Mouse (Mus musculus): Measurements from ENCODE around the gene Mfsd4b2.
"Not testable (repeated sequence)": the region's sequence is repeated elsewhere in the genome, so short reads cannot be mapped to it uniquely, and the experiment has no call there.

Gene Mfsd4b2

GRCm38 (mm10) chr10:39926616-39927139, at the start of gene Mfsd4b2:
Mfsd4b2 (minus strand) TSS chr10:39926923.
- no peak for DNase-seq

GRCm38 (mm10) chr10:39975771-39976170, 49.0 kb upstream of the Mfsd4b2 start:
- no peak for DNase-seq

- no peak for DNase-seq
Observed at GRCm38 (mm10) chr10:39974982-39975381, 48.3 kb upstream of the Mfsd4b2 start.

GRCm38 (mm10) chr10:39967512-39967911, 40.8 kb upstream of the Mfsd4b2 start:
- no peak for DNase-seq

GRCm38 (mm10) chr10:39961906-39962305, 35.2 kb upstream of the Mfsd4b2 start:
- DNase-seq: no peak

- DNase-seq: no peak
Observed at GRCm38 (mm10) chr10:39960441-39960822, 33.7 kb upstream of the Mfsd4b2 start.

- peak; percentile 99 for DNase-seq
Observed at GRCm38 (mm10) chr10:39959761-39960440, 33.2 kb upstream of the Mfsd4b2 start, which contains the start of gene Mfsd4b3. Mfsd4b3 (minus strand) TSS chr10:39960153.

- peak; percentile 28 for DNase-seq
Observed at GRCm38 (mm10) chr10:39958266-39958665, 31.5 kb upstream of the Mfsd4b2 start.

GRCm38 (mm10) chr10:39956340-39956878, 29.7 kb upstream of the Mfsd4b2 start:
- DNase-seq: peak; percentile 19

- no peak for DNase-seq
Observed at GRCm38 (mm10) chr10:39955163-39955562, 28.4 kb upstream of the Mfsd4b2 start.

- DNase-seq: no peak
Observed at GRCm38 (mm10) chr10:39949377-39949954, 22.7 kb upstream of the Mfsd4b2 start.

GRCm38 (mm10) chr10:39947195-39947594, 20.5 kb upstream of the Mfsd4b2 start:
- DNase-seq: not testable (repeated sequence)

- DNase-seq: no peak
Observed at GRCm38 (mm10) chr10:39936553-39936952, 9.8 kb upstream of the Mfsd4b2 start.

GRCm38 (mm10) chr10:39924556-39924955, 2.2 kb downstream of the Mfsd4b2 start:
- not testable (repeated sequence) for DNase-seq

GRCm38 (mm10) chr10:39912616-39913015, 14.1 kb downstream of the Mfsd4b2 start:
- no peak for DNase-seq

GRCm38 (mm10) chr10:39908768-39909441, 17.8 kb downstream of the Mfsd4b2 start:
- no peak for DNase-seq

GRCm38 (mm10) chr10:39906799-39907658, 19.7 kb downstream of the Mfsd4b2 start:
- DNase-seq: no peak

- DNase-seq: no peak
Observed at GRCm38 (mm10) chr10:39904191-39904590, 22.5 kb downstream of the Mfsd4b2 start.

- peak; percentile 90 for DNase-seq
Observed at GRCm38 (mm10) chr10:39898874-39899371, 27.8 kb downstream of the Mfsd4b2 start, which contains the start of gene Mfsd4b4. Mfsd4b4 (minus strand) TSS chr10:39899238.

GRCm38 (mm10) chr10:39896503-39896902, 30.2 kb downstream of the Mfsd4b2 start:
- DNase-seq: no peak

GRCm38 (mm10) chr10:39893702-39894697, 32.7 kb downstream of the Mfsd4b2 start:
- DNase-seq: peak; percentile 21

Data from lung, postnatal 36 days (tissue).